In the genomic region with DNA sequence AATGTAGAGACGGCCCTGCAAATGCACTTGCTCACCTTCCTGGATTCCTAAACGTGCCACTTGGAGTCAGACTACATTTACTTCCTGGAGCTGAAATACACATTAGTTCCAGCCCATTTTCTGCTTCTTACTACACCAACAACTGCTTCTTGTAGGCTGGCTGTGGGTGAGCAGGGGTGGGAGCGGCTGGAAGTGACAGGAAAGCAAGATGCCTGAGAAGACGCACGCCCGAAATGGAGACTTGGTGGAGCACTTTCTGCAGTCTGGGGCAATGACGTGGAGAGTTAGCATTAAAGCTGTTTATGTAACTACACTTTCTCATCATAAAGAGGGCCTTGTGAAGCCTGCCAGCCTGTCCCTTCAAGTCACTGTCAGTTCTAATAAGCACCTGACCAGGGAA, we compare ENCODE assay signal across 18 mouse cellular contexts.
DNase-seq lines count a peak whose midpoint lies in the region; ATAC-seq lines count a peak whose summit lies in the region.
"Had no signal": no experiment of that assay in that cellular context is flagged by ENCODE, and none has a peak within 500 bp of the region (broad histone marks: within the 10 kb centered on the region; RNA-seq: fewer than 3 reads in every experiment).

No protein-coding gene starts in this region.

- H3K4me3 ChIP-seq in heart, embryonic 15.5 days, result no peak overlapping the region
- H3K4me3 ChIP-seq: embryonic facial prominence, embryonic 10.5 days; erythroblast, embryonic 14.5 days; forebrain, embryonic 15.5 days; heart, embryonic 12.5 days; hindbrain, embryonic 15.5 days; limb, embryonic 15.5 days had no signal

- intact Hi-C loops in left cerebral cortex, postnatal 10 days (cut with DNase I), result no loop called here

- no peak overlapping the region for H3K9ac ChIP-seq in heart, embryonic 15.5 days
- H3K9ac ChIP-seq: forebrain, embryonic 15.5 days; heart, embryonic 12.5 days; hindbrain, embryonic 15.5 days; limb, embryonic 15.5 days; liver, postnatal 0 days had no signal

- H3K9me3 ChIP-seq in heart, embryonic 15.5 days (replicated peaks), result no peaks in the 10 kb centered on the region
- H3K9me3 ChIP-seq: embryonic facial prominence, embryonic 10.5 days; forebrain, embryonic 15.5 days; heart, embryonic 12.5 days; hindbrain, embryonic 15.5 days; limb, embryonic 15.5 days had no signal

- ATAC-seq in heart, embryonic 15.5 days (replicated peaks; ENCODE audit: insufficient number of reproducible peaks, insufficient read depth, low FRiP score, low read depth), result no peak
- ATAC-seq: CD4-positive, CD25-positive, alpha-beta regulatory T cell, adult 4 months; forebrain, embryonic 15.5 days; liver, postnatal 0 days had no signal

- H3K27ac ChIP-seq in heart, embryonic 15.5 days, result peak overlapping the region; percentile 52
- H3K27ac ChIP-seq: embryonic facial prominence, embryonic 10.5 days; forebrain, embryonic 15.5 days; hindbrain, embryonic 15.5 days; limb, embryonic 15.5 days had no signal

- no peaks in the 10 kb centered on the region for H3K36me3 ChIP-seq in heart, embryonic 15.5 days
- H3K36me3 ChIP-seq: embryonic facial prominence, embryonic 10.5 days; forebrain, embryonic 15.5 days; heart, embryonic 12.5 days; hindbrain, embryonic 15.5 days; limb, embryonic 15.5 days had no signal

- H3K27me3 ChIP-seq in heart, embryonic 15.5 days, result no peaks in the 10 kb centered on the region
- H3K27me3 ChIP-seq: forebrain, embryonic 15.5 days; heart, embryonic 12.5 days; hindbrain, embryonic 15.5 days; limb, embryonic 15.5 days had no signal

- 58% methylated on average over 7 of the region's 7 CpGs for WGBS in heart, embryonic 15.5 days

- no peak overlapping the region for H3K4me2 ChIP-seq in heart, embryonic 15.5 days
- H3K4me2 ChIP-seq: forebrain, embryonic 15.5 days; heart, embryonic 12.5 days; hindbrain, embryonic 15.5 days; limb, embryonic 15.5 days had no signal

- DNase-seq in heart, adult 8-10 months (ENCODE audit: low spot score), result no peak
- peak; percentile 37 to 67 for DNase-seq in left cerebral cortex, adult 18-20 months (ENCODE audit: low spot score in 2 of 2)
- no peak for DNase-seq in left cerebral cortex, postnatal 10 days (ENCODE audit: extremely low spot score in 1 of 2, low spot score in 2 of 2)
- DNase-seq in kidney, postnatal 10 days, result peak; percentile 14
- DNase-seq in right cerebral cortex, postnatal 14 days, result peak; percentile 23
- DNase-seq in layer of hippocampus, adult 9-10 months (ENCODE audit: low spot score), result no peak
- DNase-seq: adrenal gland, adult 2 months; cerebellum, postnatal 14 days; liver, postnatal 0 days; thymus, postnatal 14 days had no signal

- H3K4me1 ChIP-seq in heart, embryonic 15.5 days (replicated peaks), result peaks cover 61% of the 10 kb centered on the region
- H3K4me1 ChIP-seq: hindbrain, embryonic 15.5 days; limb, embryonic 15.5 days had no signal

Comparison
In these comparisons a context has a peak if more than half of its experiments do, and no peak if none do; other contexts are left out.
1. DNase-seq: peak in left cerebral cortex, adult 18-20 months (2 of 2), kidney, postnatal 10 days (single experiment) and right cerebral cortex, postnatal 14 days (single experiment); none in heart, adult 8-10 months (single experiment), left cerebral cortex, postnatal 10 days (0 of 2) and layer of hippocampus, adult 9-10 months (single experiment).